Mouse (Mus musculus) testis, adult 2 months (tissue): Measurements from ENCODE around the gene Tmed4.

Source experiments
- CTCF ChIP-seq: fragments of 200-500 bp; IDR thresholded peaks from 2 replicates; pipeline ENCODE4 v1.5.1; 2012; ENCODE audit warnings: low read depth, mild to moderate bottlenecking, inconsistent platforms, low read length, moderate library complexity; ENCODE audit not compliant: control insufficient read depth, insufficient read depth, insufficient replicate concordance
- POLR2A ChIP-seq: fragments of 200-500 bp; IDR thresholded peaks from 2 replicates; pipeline ENCODE4 v1.6.1; 2012; ENCODE audit warnings: low read depth, mild to moderate bottlenecking, inconsistent platforms, low read length, moderate library complexity; ENCODE audit not compliant: control insufficient read depth

DNA sequence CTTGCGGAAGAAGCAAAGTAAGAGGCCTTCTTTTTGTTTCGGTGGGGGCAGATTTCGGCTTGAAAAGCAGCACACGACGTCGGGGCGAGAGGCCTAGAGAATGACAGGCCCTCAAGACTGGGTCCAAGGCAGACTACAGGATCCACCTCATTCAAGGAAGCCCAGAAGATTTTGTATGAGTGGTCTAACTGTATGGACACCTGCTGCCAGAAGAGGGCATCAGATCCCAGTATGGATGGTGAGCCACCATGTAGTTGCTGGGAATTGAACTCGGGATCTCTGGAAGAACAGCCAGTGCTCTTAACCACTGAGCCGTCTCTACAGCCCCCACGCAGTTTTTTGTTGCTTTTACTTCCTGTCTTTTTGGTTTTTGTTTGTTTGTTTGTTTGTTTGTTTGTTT, 52.5 kb downstream of the Tmed4 start:
- no peak for TF ChIP-seq POLR2A
- no peak for TF ChIP-seq CTCF
